Mouse (Mus musculus) left cerebral cortex, postnatal 10 days (tissue): ENCODE data around the gene Gm36210. TPM values are rescaled to one million over a fixed set of nuclear protein-coding genes. Genes with fewer than 3 reads are reported as not detected.
"Not testable (repeated sequence)": the region's sequence is repeated elsewhere in the genome, so short reads cannot be mapped to it uniquely, and the experiment has no call there.

Experiments used
- DNase-seq, 2 experiments: peaks; one replicate each; pipeline ENCODE4 v3.0.0; 2021 to 2022; ENCODE audit warnings: low spot score in 2 of 2, mixed read lengths in 1 of 2; ENCODE audit errors: extremely low spot score in 1 of 2
- intact Hi-C: fragments of 180-260 bp; cut with DNase I; formaldehyde crosslinking; loops from one replicate; pipeline ENCODE4 v1.15.1; 2025
- total RNA-seq, 2 experiments: library from RNA; stranded (reverse); gene quantifications; 2 replicates each; pipeline ENCODE4 v1.2.3; 2021

Gene Gm36210
- total RNA-seq, 2 experiments from 2014 or later = 0.26 to 0.36 TPM

DNA sequence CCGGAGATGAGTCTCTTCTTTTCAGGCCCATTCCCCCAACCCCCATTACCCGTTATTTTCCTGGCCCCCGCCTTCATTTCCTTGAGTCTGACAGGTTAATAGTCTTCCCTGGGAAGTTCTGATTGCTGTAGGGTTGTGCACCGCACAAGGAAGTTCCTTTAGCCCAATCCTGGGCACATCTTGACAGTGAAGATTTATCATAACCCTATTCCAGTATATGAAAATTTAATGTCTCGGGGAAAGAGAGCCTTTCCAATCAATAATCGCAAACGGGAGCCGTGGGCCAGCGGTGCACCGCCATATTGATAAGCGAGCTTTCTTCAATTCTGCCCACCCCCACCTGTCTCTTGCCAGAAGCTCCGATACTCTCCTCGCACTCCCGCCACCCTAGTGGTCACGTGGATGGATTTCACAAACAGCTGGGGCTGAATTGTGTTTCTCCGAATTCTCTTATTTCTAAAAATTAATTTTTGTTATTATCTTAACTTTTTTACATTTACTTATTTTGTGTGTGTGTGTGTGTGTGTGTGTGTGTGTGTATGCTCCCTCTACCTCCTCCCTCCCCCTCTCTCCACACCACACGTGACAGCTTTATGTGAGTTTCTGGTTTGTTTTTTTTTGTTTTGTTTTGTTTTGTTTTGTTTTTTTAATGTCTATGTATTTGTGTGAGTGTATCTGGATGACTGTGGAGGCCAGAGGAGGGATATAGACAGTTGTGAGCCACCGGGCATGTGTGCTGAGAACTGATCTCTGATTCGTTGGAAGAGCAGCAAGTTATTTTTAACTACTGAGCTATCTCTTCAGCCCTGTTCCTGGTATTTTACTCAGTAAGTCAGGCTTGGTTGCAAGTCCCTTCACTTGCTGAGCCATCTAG lies 6.4 kb downstream of the Gm36210 start:
- DNase-seq = peak in 1 of 2 experiments; percentile 55
- intact Hi-C loops = no loop called here

GRCm38 (mm10) chr7:4898851-4899648 lies 7.3 kb downstream of the Gm36210 start:
- no peak for DNase-seq
- intact Hi-C loops = no loop called here

- intact Hi-C loops = no loop called here
- DNase-seq = no peak
Observed at GRCm38 (mm10) chr7:4895186-4895585, 11.1 kb downstream of the Gm36210 start.

- intact Hi-C loops = no loop called here
- DNase-seq = no peak
Observed at GRCm38 (mm10) chr7:4886680-4887079, 19.6 kb downstream of the Gm36210 start.

DNA sequence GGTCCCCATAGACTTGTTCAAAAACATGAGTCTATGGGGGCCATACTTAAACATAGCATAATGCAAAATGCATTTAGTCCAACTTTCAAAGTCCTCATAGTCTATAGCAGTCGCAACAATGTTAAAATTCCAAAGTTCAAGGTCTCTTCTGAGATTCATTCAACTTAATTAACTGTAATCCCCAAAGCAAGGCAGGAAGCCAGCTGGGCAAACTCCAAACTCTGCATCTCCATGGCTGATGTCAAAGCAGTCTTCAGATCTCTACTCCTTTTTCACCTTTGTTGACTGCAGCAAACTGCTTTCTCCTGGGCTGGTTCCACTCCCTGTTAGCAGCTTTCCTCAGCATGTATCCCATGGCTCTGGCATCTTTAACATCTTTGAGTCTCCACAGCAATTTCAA lies 27.3 kb downstream of the Gm36210 start:
- DNase-seq, intact Hi-C loops: not testable (repeated sequence)

DNA sequence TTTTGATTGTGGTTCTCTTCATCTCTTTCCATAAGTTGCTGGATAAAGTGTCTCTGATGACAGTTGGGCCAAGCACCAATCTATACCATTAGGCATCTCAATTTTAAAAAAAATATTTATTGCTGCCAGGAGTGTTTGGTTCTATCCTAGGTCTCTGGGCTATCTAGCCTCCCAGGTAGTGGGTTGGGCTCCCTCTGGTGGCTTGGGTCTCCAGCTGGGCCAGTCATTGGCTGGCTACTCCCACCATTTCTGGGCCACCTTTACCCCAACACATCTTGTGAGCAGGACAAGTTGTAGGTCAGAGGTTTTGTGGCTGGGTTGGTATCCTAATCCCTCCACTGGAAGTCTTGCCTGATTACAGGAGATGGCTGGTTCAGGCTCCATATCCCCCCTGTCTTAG lies 28.1 kb downstream of the Gm36210 start:
- no peak for DNase-seq
- intact Hi-C loops = no loop called here

DNA sequence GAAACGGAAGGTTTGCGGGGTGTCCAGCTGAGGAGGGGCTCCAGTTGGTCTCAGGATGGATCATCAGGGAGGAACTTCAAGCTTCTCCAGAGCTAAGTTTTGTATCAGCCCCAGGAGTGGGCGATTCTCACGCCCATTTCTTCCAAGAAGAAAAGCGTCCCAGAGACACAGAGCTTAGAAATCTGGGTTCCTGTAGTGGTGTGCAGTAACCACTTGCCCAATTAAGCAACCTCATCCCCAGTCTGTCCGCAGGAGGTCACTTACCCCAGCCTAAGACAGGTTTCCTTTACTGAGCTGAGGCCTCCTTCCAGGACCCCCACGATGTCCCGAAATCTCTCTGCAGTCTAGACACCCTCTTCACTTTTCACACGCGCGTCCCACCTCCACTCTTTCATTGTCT lies 29.1 kb downstream of the Gm36210 start:
- intact Hi-C loops = no loop called here
- DNase-seq = no peak

GRCm38 (mm10) chr7:4876753-4877221 lies 29.5 kb downstream of the Gm36210 start, which contains the start of gene Isoc2a:
TSS of gene Isoc2a (plus strand) at chr7:4877153.
- peak; percentile 84 to 92 for DNase-seq
- intact Hi-C loops = no loop called here

DNA sequence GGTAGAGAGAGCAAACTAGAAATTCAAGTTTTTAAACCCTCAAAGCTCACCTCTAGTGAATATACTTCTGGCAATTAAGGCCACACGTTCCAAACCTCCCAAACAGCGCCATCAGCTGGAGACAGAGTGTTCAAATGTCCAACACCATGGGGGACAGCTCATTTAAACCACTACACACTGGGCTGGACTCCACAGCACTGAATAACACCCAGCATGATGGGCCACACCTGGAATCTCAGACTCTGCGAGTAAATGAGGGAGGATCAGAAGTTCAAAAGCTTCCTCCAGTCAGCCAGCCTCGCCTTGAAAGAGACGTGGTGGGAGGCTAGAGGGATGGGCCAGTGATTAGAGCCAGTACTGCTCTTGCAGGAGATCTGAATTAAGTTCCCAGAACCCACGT lies 36.2 kb downstream of the Gm36210 start, which contains the start of gene Isoc2b:
Gene Isoc2b (minus strand): TSS at position 126 of the 400 bp plus-strand sequence.
- no peak for DNase-seq
- intact Hi-C loops = no loop called here

DNA sequence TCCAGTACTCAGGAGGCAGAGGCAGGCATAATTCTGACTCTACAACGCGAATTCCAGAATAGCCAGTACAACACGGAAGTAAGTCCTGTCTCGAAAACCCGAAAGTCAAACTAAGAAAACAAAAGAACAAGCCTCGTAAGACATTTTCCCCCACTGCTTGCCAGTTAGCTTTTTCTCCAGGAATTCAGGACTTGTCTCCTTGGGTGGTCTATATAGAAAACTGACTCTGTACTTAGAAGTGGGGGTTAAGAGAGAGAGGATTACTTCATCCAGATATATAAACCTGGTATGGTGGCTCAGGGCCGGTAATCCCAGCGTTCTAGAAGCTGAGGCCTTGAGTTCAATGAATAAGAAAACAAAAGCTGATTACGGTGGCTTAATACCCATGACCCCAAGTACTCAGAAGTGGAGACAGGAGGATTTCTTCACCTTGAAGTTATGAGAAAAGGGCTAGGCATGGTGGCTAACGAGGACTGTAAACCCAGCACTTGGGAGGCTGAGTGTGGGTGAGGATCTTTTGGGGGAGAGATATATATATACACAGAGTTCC lies 39.6 kb downstream of the Gm36210 start:
- DNase-seq = no peak
- intact Hi-C loops = loop anchor here (5.0 kb wide), 1 partner anchor 76 kb away; no protein-coding TSS in a partner anchor

DNA sequence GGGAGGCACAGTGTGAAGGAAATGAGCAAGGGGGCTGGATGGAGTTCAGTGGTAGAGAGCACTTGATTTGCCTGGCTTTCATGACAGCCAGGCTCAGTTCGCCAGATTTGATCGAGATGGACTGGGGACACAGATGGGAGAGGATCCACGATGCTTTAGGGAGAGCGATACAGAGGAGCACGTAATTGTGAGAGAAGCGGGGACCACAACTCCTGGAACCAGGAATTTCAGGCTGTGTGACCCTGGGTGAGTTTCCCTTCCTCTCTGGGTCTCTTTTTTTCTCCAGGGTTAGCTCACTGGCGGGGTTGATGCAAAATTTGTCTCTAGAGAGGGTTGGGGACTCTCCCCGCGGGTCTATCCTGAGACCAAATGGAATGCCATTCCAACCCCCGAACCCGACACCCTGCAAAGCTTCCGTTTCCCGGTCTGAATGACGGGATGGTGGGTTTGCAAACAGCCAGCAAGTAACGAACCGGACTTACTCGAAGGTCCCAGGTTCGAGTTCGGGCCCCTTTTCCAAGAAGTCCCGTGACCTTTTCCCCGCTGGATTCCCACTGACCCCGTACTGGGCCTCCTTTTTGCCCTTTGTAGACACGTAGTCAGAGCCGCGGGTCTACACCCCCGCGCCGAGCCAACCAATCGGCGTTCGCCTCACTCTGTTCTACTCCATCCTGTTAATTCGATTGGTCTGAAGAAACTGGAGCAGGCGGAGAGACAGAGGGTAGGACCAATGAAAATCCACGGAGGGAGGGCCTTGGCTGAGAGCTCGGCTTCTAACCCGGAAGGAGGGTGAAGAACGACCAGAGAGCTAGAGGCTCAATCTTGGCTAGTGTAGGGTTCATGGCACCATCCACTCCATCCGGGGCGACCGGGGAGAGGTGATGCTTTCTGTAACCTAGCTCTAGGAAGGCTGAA lies 40.5 kb downstream of the Gm36210 start:
- intact Hi-C loops = loop anchor here (5.0 kb wide), 1 partner anchor 76 kb away; no protein-coding TSS in a partner anchor
- DNase-seq = peak; percentile 94 to 97

DNA sequence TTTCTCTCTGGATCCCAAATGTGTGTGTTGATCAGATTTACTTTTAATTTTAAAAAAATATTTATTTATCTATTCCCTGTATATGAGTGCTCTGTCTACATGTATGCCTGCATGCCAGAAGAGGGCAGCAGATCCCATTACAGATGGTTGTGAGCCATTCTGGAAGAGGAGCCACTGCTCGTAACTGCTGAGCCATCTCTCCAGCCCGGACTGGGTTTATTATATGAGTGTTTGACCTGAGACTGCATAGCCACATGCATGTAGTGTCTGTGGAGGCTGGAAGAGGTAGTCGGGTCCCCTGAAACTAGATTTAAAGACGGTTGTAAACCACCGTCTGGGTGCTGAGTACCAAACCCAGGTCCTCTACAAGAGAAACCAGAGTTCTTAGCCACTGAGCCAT lies 41.2 kb downstream of the Gm36210 start:
- intact Hi-C loops = loop anchor here (5.0 kb wide), 1 partner anchor 77 kb away; no protein-coding TSS in a partner anchor
- no peak for DNase-seq

- intact Hi-C loops = no loop called here
- DNase-seq = no peak
Observed at GRCm38 (mm10) chr7:4864130-4864845, 42.0 kb downstream of the Gm36210 start.

DNA sequence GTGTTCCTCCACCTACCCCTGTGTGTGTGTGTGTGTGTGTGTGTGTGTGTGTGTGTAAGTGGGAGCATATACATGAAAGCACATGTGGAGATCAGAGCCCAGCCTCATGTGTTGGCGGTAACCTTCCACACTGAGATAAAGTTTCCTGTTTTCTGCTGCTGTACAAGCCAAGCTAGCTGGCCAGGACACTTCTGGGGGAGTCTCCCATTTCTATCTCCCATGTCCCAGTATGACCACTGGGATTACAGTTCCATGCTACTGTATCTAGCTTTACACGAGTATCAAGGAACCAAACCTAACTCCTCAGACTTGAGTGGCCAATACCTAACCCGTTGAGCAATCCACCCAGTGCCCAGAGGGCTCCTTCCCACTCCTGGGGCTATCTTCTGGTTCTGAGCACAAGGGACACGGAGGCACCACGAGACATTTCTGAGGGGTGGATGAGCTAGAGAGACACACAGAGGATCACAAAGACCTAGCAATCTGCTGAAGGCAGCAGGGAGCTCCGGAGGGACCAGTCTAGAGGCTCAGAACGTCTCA lies 42.7 kb downstream of the Gm36210 start:
- DNase-seq = no peak
- intact Hi-C loops = no loop called here

DNA sequence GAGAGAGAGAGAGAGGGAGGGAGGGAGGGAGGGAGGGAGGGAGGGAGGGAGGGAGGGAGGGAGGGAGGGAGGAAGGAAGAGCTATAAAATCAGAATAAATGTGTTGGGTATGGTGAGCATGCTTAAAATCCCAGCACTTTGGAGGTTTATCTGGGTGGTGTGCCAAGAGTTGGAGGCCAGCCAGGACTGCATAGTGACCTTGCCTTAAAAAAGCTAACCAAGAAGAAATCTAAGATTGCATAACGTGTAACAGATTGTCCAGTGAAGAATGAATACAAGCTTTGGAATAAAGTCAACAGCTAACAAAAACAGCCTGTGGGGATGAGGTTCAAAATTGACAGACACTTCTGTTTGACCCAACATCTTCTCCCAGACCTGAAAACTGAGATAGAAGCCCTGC lies 43.3 kb downstream of the Gm36210 start:
- DNase-seq = peak in 1 of 2 experiments; percentile 71
- intact Hi-C loops = no loop called here

DNA sequence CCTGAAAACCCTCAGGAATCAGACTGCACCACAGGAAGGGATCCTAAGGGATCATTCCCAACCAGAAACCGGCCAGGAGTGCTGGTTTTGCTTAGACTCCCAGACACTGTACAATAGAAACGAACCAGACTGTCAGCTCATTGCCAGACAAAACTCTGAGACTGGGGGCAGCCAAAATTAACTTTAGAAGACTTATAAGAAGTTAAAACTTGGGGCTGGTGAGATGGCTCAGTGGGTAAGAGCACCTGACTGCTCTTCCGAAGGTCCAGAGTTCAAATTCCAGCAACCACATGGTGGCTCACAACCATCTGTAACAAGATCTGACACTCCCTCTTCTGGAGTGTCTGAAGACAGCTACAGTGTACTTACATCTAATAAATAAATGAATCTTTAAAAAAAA lies 45.4 kb downstream of the Gm36210 start:
- intact Hi-C loops, DNase-seq: not testable (repeated sequence)

- intact Hi-C loops = no loop called here
- DNase-seq = no peak
Observed at GRCm38 (mm10) chr7:4859418-4859978, 46.8 kb downstream of the Gm36210 start.
